Mouse (Mus musculus) E14TG2a.4 (cell line): Measurements from ENCODE around the gene Actr1a.

ENCODE experiments used
- H3K27me3 ChIP-seq: 2 replicates; pipeline ENCODE4 v1.6.1; 2014; ENCODE audit warnings: low read length, control low read depth; ENCODE audit not compliant: insufficient read depth
- H3K36me3 ChIP-seq: 2 replicates; pipeline ENCODE4 v1.6.1; 2014; ENCODE audit warnings: low read length, control low read depth; ENCODE audit not compliant: insufficient read depth
- H3K4me1 ChIP-seq: replicated peaks from 2 replicates; pipeline ENCODE4 v1.6.1; 2014; ENCODE audit warnings: low read depth, low read length, control low read depth
- H3K4me3 ChIP-seq: replicated peaks from 2 replicates; pipeline ENCODE4 v1.5.1; 2014; ENCODE audit warnings: mild to moderate bottlenecking, low read length
- H3K9me3 ChIP-seq: 2 replicates; pipeline ENCODE4 v1.6.1; 2014; ENCODE audit warnings: low read length, control low read depth
- CTCF ChIP-seq: conservative IDR thresholded peaks from 2 replicates; pipeline ENCODE4 v1.5.1; 2014; ENCODE audit warnings: low read length
- NANOG ChIP-seq: IDR thresholded peaks from 2 replicates; pipeline ENCODE4 v1.6.1; 2014; ENCODE audit warnings: borderline replicate concordance, low read length, mixed read lengths
- POU5F1 ChIP-seq: IDR thresholded peaks from 2 replicates; pipeline ENCODE4 v1.6.1; 2014; ENCODE audit warnings: low read length, borderline replicate concordance

The Actr1a gene

GRCm38 (mm10) chr19:46357344-46358280 lies 37.9 kb downstream of the Actr1a start:
- peaks cover 9% of the 10 kb centered on the region for H3K27me3 ChIP-seq
- peaks cover 4% of the 10 kb centered on the region; the same call in 1 of the 2 replicates for H3K36me3 ChIP-seq
- TF ChIP-seq NANOG (no peak), POU5F1 (no peak)
- peaks cover 51% of the 10 kb centered on the region for H3K4me1 ChIP-seq
- H3K4me3 ChIP-seq: peak overlapping the region; percentile 85
- H3K9me3 ChIP-seq: no peaks in the 10 kb centered on the region

- peaks cover 43% of the 10 kb centered on the region for H3K4me1 ChIP-seq
- peaks cover 4% of the 10 kb centered on the region; the same call in 1 of the 2 replicates for H3K36me3 ChIP-seq
- TF ChIP-seq POU5F1 (no peak), CTCF (no peak), NANOG (no peak)
- no peaks in the 10 kb centered on the region for H3K9me3 ChIP-seq
- H3K4me3 ChIP-seq: peak overlapping the region; percentile 85
- peaks cover 17% of the 10 kb centered on the region for H3K27me3 ChIP-seq
Observed at GRCm38 (mm10) chr19:46356701-46357138, 38.8 kb downstream of the Actr1a start.

GRCm38 (mm10) chr19:46350168-46350932 lies 45.2 kb downstream of the Actr1a start, which contains the start of gene 2310034G01Rik:
TSS of gene 2310034G01Rik (minus strand) at chr19:46350302.
- no peak for TF ChIP-seq CTCF
- no peak for TF ChIP-seq POU5F1
- TF ChIP-seq NANOG: no peak
- Histone ChIP-seq H3K36me3 (no peaks in the 10 kb centered on the region), H3K27me3 (peaks cover 69% of the 10 kb centered on the region), H3K4me3 (peak within 1 kb of the TSS; percentile 86), H3K9me3 (no peaks in the 10 kb centered on the region), H3K4me1 (peaks cover 19% of the 10 kb centered on the region)

GRCm38 (mm10) chr19:46349550-46349949 lies 46.0 kb downstream of the Actr1a start:
- Histone ChIP-seq H3K9me3 (no peaks in the 10 kb centered on the region), H3K4me3 (peak overlapping the region; percentile 86), H3K27me3 (peaks cover 76% of the 10 kb centered on the region), H3K4me1 (peaks cover 26% of the 10 kb centered on the region), H3K36me3 (no peaks in the 10 kb centered on the region)
- TF ChIP-seq CTCF (no peak), NANOG (no peak), POU5F1 (no peak)

GRCm38 (mm10) chr19:46348761-46349458 lies 46.6 kb downstream of the Actr1a start:
- H3K4me3 ChIP-seq: peak overlapping the region; percentile 86
- H3K9me3 ChIP-seq: no peaks in the 10 kb centered on the region
- no peaks in the 10 kb centered on the region for H3K36me3 ChIP-seq
- peaks cover 29% of the 10 kb centered on the region for H3K4me1 ChIP-seq
- peaks cover 78% of the 10 kb centered on the region for H3K27me3 ChIP-seq
- TF ChIP-seq CTCF: no peak
- no peak for TF ChIP-seq POU5F1
- no peak for TF ChIP-seq NANOG

GRCm38 (mm10) chr19:46347936-46348668 lies 47.4 kb downstream of the Actr1a start:
- H3K4me3 ChIP-seq: peak overlapping the region; percentile 86
- H3K4me1 ChIP-seq: peaks cover 29% of the 10 kb centered on the region
- peaks cover 86% of the 10 kb centered on the region for H3K27me3 ChIP-seq
- no peaks in the 10 kb centered on the region for H3K9me3 ChIP-seq
- no peaks in the 10 kb centered on the region for H3K36me3 ChIP-seq
- TF ChIP-seq NANOG (no peak), CTCF (no peak), POU5F1 (no peak)

- Histone ChIP-seq H3K36me3 (no peaks in the 10 kb centered on the region), H3K27me3 (peaks cover 84% of the 10 kb centered on the region), H3K4me1 (peaks cover 29% of the 10 kb centered on the region), H3K9me3 (no peaks in the 10 kb centered on the region), H3K4me3 (no peak overlapping the region)
- no peak for TF ChIP-seq CTCF
- TF ChIP-seq NANOG: no peak
- TF ChIP-seq POU5F1: no peak
Observed at GRCm38 (mm10) chr19:46347146-46347545, 48.4 kb downstream of the Actr1a start.
